Mouse (Mus musculus): Measurements from ENCODE around the gene Ftsj1. TPM values are rescaled to one million over a fixed set of nuclear protein-coding genes. Genes with fewer than 3 reads are reported as not detected.

The Ftsj1 gene
- total and polyA plus RNA-seq, 2 experiments from 2014 or later: 17.1 to 20.9 TPM

DNA sequence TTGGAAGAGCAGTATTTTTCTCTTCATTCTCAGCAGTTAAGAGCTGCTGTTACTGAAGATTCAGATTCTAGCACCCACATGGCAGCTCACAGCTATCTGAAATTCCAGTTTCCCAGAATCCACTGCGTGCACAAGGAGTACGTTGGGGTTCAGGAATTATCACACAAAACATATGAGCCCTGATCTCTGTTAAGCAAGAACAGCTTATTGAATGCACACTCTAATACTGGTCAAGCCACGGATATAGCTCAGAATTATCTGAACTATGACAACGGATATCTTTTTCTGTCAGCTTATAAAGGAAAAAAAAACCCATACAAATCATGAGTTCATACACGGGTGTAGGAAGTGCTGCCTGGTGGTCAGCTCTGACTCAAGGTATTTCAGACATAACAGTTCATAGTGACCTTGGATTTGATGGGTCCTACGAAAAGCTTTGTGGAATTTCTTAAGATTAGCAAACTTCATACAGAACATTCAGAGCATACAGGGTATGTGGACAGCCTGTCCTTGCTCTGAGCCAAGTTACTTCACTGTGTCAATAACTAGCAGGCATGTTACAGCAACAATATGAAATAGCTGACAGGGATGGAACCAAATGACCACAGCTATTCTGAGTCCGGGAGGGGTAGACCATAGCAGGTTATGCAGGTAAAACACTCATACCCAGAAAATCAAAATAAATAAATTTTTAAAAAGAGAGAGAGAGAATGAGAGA is 40.6 kb downstream of the Ftsj1 start:
- no peak for TF ChIP-seq CTCF (IDR thresholded peaks at IDR 0.05; ENCODE audit: low read depth)
- DNase-seq (ENCODE audit: low spot score): no peak
- Histone ChIP-seq H3K9ac (replicated peaks; ENCODE audit: low read depth, low read length) (no peak overlapping the region), H3K4me1 (ENCODE audit: control insufficient read depth, insufficient read depth) (no peaks in the 10 kb centered on the region), H3K27ac (ENCODE audit: low read depth) (no peak overlapping the region), H3K36me3 (replicated peaks; ENCODE audit: control insufficient read depth, insufficient read depth, low read length) (no peaks in the 10 kb centered on the region), H3K4me3 (ENCODE audit: low read depth, low read length) (no peak overlapping the region), H3K27me3 (ENCODE audit: control insufficient read depth, insufficient read depth, low read length) (no peaks in the 10 kb centered on the region), H3K9me3 (replicated peaks; ENCODE audit: control insufficient read depth, low read length) (no peaks in the 10 kb centered on the region), H3K4me2 (ENCODE audit: low read depth, low read length) (no peak overlapping the region)
- ATAC-seq (ENCODE audit: insufficient read depth, low read depth): no peak
- WGBS: 57% methylated on average over 7 of the region's 7 CpGs

DNA sequence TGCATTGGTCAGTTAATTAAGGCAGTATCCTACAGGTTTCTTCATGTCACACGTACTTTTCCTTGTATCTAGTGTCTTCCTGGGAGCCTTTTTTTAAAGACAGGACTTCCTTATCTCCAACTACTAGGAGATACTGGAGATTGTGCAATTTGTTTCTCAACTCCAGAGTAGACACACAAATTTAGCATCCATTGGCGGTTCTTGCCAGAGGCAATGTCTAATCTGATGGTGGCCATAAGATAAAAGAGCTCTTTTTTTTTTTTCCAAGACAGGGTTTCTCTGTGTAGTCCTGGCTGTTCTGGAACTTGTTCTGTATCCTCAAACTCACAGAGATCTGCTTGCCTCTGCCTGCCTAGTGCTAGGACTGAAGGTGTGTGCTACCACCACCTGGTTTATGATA is 42.5 kb downstream of the Ftsj1 start:
- H3K9ac ChIP-seq (replicated peaks; ENCODE audit: low read depth, low read length): no peak overlapping the region
- no peak overlapping the region for H3K27ac ChIP-seq (ENCODE audit: low read depth)
- no peak for DNase-seq (ENCODE audit: low spot score)
- TF ChIP-seq CTCF (IDR thresholded peaks at IDR 0.05; ENCODE audit: low read depth): no peak
- TF ChIP-seq EP300 (IDR thresholded peaks at IDR 0.05; ENCODE audit: low read depth): no peak
- no peaks in the 10 kb centered on the region for H3K9me3 ChIP-seq (replicated peaks; ENCODE audit: control insufficient read depth, low read length)
- H3K36me3 ChIP-seq (replicated peaks; ENCODE audit: control insufficient read depth, insufficient read depth, low read length): no peaks in the 10 kb centered on the region
- no peak overlapping the region for H3K4me2 ChIP-seq (ENCODE audit: low read depth, low read length)
- H3K27me3 ChIP-seq (ENCODE audit: control insufficient read depth, insufficient read depth, low read length): no peaks in the 10 kb centered on the region
- no peaks in the 10 kb centered on the region for H3K4me1 ChIP-seq (ENCODE audit: control insufficient read depth, insufficient read depth)
- WGBS: 31% methylated on average over 2 of the region's 2 CpGs
- no peak overlapping the region for H3K4me3 ChIP-seq (ENCODE audit: low read depth, low read length)
- ATAC-seq (ENCODE audit: insufficient read depth, low read depth): no peak

- WGBS: 21% methylated on average over 4 of the region's 4 CpGs
- no peak for TF ChIP-seq EP300 (IDR thresholded peaks at IDR 0.05; ENCODE audit: low read depth)
- no peak for TF ChIP-seq CTCF (IDR thresholded peaks at IDR 0.05; ENCODE audit: low read depth)
- ATAC-seq (ENCODE audit: insufficient read depth, low read depth): no peak
- no peaks in the 10 kb centered on the region for H3K4me1 ChIP-seq (ENCODE audit: control insufficient read depth, insufficient read depth)
- H3K4me2 ChIP-seq (ENCODE audit: low read depth, low read length): peak overlapping the region; percentile 82; the same call in 1 of the 2 replicates
- no peaks in the 10 kb centered on the region for H3K27me3 ChIP-seq (ENCODE audit: control insufficient read depth, insufficient read depth, low read length)
- H3K36me3 ChIP-seq (replicated peaks; ENCODE audit: control insufficient read depth, insufficient read depth, low read length): no peaks in the 10 kb centered on the region
- H3K9ac ChIP-seq (replicated peaks; ENCODE audit: low read depth, low read length): no peak overlapping the region
- no peak for DNase-seq (ENCODE audit: low spot score)
- H3K9me3 ChIP-seq (replicated peaks; ENCODE audit: control insufficient read depth, low read length): no peaks in the 10 kb centered on the region
- no peak overlapping the region for H3K27ac ChIP-seq (ENCODE audit: low read depth)
- no peak overlapping the region for H3K4me3 ChIP-seq (ENCODE audit: low read depth, low read length)
Measured at GRCm38 (mm10) chrX:8207224-8207623, 45.0 kb downstream of the Ftsj1 start.

GRCm38 (mm10) chrX:8206694-8207197 is 45.5 kb downstream of the Ftsj1 start:
- peak overlapping the region; percentile 59 for H3K4me3 ChIP-seq (ENCODE audit: low read depth, low read length)
- H3K36me3 ChIP-seq (replicated peaks; ENCODE audit: control insufficient read depth, insufficient read depth, low read length): no peaks in the 10 kb centered on the region
- no peak for ATAC-seq (ENCODE audit: insufficient read depth, low read depth)
- WGBS: 16% methylated on average over 11 of the region's 11 CpGs
- no peak overlapping the region for H3K27ac ChIP-seq (ENCODE audit: low read depth)
- H3K9me3 ChIP-seq (replicated peaks; ENCODE audit: control insufficient read depth, low read length): no peaks in the 10 kb centered on the region
- H3K4me2 ChIP-seq (ENCODE audit: low read depth, low read length): peak overlapping the region; percentile 82
- no peaks in the 10 kb centered on the region for H3K27me3 ChIP-seq (ENCODE audit: control insufficient read depth, insufficient read depth, low read length)
- no peaks in the 10 kb centered on the region for H3K4me1 ChIP-seq (ENCODE audit: control insufficient read depth, insufficient read depth)
- no peak for DNase-seq (ENCODE audit: low spot score)
- H3K9ac ChIP-seq (replicated peaks; ENCODE audit: low read depth, low read length): no peak overlapping the region
- TF ChIP-seq EP300 (IDR thresholded peaks at IDR 0.05; ENCODE audit: low read depth): no peak
- TF ChIP-seq CTCF (IDR thresholded peaks at IDR 0.05; ENCODE audit: low read depth): no peak

DNA sequence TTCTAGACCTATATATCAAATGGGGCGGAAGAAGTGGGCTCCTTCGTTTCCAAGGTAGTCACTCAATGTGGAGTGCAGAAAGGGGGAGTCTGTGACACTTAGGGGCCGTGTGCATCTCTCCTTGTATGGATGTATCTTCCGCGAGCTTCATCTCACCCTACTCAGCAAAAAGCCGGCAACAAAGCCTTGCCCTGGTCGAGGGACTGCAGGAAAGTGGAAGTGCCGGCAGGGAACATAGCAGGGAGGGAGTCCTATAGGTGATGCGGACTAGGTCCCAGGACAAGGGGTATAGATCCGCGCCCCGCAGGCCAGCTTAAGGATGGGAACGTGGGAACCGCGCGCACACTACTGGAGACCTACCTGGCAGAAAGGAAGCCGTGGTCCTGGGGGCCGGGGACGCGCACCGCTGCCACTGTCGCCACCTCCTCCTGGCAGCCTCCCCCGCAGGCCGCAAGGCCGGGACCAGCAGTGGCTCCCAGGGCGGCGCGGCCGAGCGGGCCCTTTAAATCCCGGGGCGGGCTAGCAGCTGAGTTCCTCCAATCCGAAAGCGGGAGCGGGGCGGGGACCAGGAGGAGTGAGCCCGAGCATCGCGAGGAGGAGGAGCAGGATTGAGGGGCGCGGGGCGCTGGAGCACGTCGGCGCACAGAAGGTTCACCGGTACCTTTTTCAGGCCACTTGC is 46.1 kb downstream of the Ftsj1 start, which contains the start of gene Porcn:
Gene Porcn, minus strand, starts transcription at position 511 of the 679 bp plus-strand sequence.
- Histone ChIP-seq H3K4me2 (ENCODE audit: low read depth, low read length) (peak within 1 kb of the TSS; percentile 82), H3K27ac (ENCODE audit: low read depth) (no peak within 1 kb of the TSS), H3K9me3 (replicated peaks; ENCODE audit: control insufficient read depth, low read length) (no peaks in the 10 kb centered on the region), H3K4me3 (ENCODE audit: low read depth, low read length) (peak within 1 kb of the TSS; percentile 59), H3K36me3 (replicated peaks; ENCODE audit: control insufficient read depth, insufficient read depth, low read length) (no peaks in the 10 kb centered on the region), H3K9ac (replicated peaks; ENCODE audit: low read depth, low read length) (peak within 1 kb of the TSS; percentile 53), H3K4me1 (ENCODE audit: control insufficient read depth, insufficient read depth) (no peaks in the 10 kb centered on the region), H3K27me3 (ENCODE audit: control insufficient read depth, insufficient read depth, low read length) (no peaks in the 10 kb centered on the region)
- ATAC-seq (ENCODE audit: insufficient read depth, low read depth) (peak; percentile 90), DNase-seq (ENCODE audit: low spot score) (peak; percentile 27)
- TF ChIP-seq EP300 (IDR thresholded peaks at IDR 0.05; ENCODE audit: low read depth): no peak
- no peak for TF ChIP-seq CTCF (IDR thresholded peaks at IDR 0.05; ENCODE audit: low read depth)
- 14% methylated on average over 41 of the region's 46 CpGs for WGBS

All from heart, postnatal 0 days (tissue).